Mouse (Mus musculus) ovary, postnatal 36 days (tissue): ENCODE measurements around the gene Pwwp2b.

Source experiments
- DNase-seq: peaks from one replicate; pipeline ENCODE4 v3.0.0; 2022; ENCODE audit warnings: low spot score, mixed read lengths

Pwwp2b gene

GRCm38 (mm10) chr7:139224725-139225124 is 23.6 kb upstream of the Pwwp2b start:
- peak; percentile 3 for DNase-seq

GRCm38 (mm10) chr7:139226416-139226815 is 21.9 kb upstream of the Pwwp2b start:
- DNase-seq = no peak

GRCm38 (mm10) chr7:139228447-139229171 is 19.7 kb upstream of the Pwwp2b start:
- no peak for DNase-seq

GRCm38 (mm10) chr7:139229837-139230236 is 18.4 kb upstream of the Pwwp2b start:
- DNase-seq = no peak

- DNase-seq = no peak
Observed at GRCm38 (mm10) chr7:139230241-139230640, 18.0 kb upstream of the Pwwp2b start.

GRCm38 (mm10) chr7:139233714-139234113 is 14.6 kb upstream of the Pwwp2b start:
- peak; percentile 89 for DNase-seq

GRCm38 (mm10) chr7:139234426-139235188 is 13.7 kb upstream of the Pwwp2b start:
- DNase-seq = peak; percentile 66

GRCm38 (mm10) chr7:139235651-139236358 is 12.5 kb upstream of the Pwwp2b start:
- DNase-seq = peak; percentile 30

- DNase-seq = no peak
Observed at GRCm38 (mm10) chr7:139239432-139239831, 8.8 kb upstream of the Pwwp2b start.

GRCm38 (mm10) chr7:139246086-139246485 is 2.2 kb upstream of the Pwwp2b start:
- no peak for DNase-seq

- peak; percentile 60 for DNase-seq
Observed at GRCm38 (mm10) chr7:139246931-139247880, 1.1 kb upstream of the Pwwp2b start.

- DNase-seq = no peak
Observed at GRCm38 (mm10) chr7:139248615-139249405, 528 bp downstream of the Pwwp2b start.

GRCm38 (mm10) chr7:139249406-139250210 is 1.3 kb downstream of the Pwwp2b start:
- DNase-seq = no peak

- peak; percentile 68 for DNase-seq
Observed at GRCm38 (mm10) chr7:139251881-139252301, 3.6 kb downstream of the Pwwp2b start.

GRCm38 (mm10) chr7:139252566-139252965 is 4.3 kb downstream of the Pwwp2b start:
- DNase-seq = no peak

GRCm38 (mm10) chr7:139252986-139253385 is 4.7 kb downstream of the Pwwp2b start:
- no peak for DNase-seq

GRCm38 (mm10) chr7:139253462-139253861 is 5.2 kb downstream of the Pwwp2b start:
- DNase-seq = no peak

- DNase-seq = no peak
Observed at GRCm38 (mm10) chr7:139254626-139255025, 6.3 kb downstream of the Pwwp2b start.

- peak; percentile 45 for DNase-seq
Observed at GRCm38 (mm10) chr7:139257752-139258542, 9.7 kb downstream of the Pwwp2b start.
